Mouse (Mus musculus) heart, embryonic 16.5 days (tissue): ENCODE data around the gene Galt. TPM values are rescaled to one million over a fixed set of nuclear protein-coding genes. Genes with fewer than 3 reads are reported as not detected.
A peak's percentile ranks its signal among the peaks of the same experiment; 100 is the strongest.

ENCODE experiments used
- ATAC-seq: fragments of 200-750 bp; cut with Nextera tagmentation; replicated peaks from 2 replicates; pipeline ENCODE4 v1.8.0; 2017; ENCODE audit warnings: moderate number of reproducible peaks; ENCODE audit not compliant: insufficient read depth, low FRiP score; ENCODE audit errors: extremely low read depth
- H3K27ac ChIP-seq: fragments of 300-500 bp; sonication (generic); 2 replicates; pipeline ENCODE4 v1.5.1; 2014; ENCODE audit warnings: mild to moderate bottlenecking, low read length, control low read depth, moderate library complexity
- H3K27me3 ChIP-seq: fragments of 300-500 bp; sonication (generic); 2 replicates; pipeline ENCODE4 v1.6.1; 2014; ENCODE audit warnings: low read length, mixed read lengths; ENCODE audit not compliant: control insufficient read depth, insufficient read depth
- H3K36me3 ChIP-seq: fragments of 300-500 bp; sonication (generic); 2 replicates; pipeline ENCODE4 v1.6.1; 2014; ENCODE audit not compliant: control insufficient read depth, insufficient read depth
- H3K4me1 ChIP-seq: fragments of 300-500 bp; sonication (generic); 2 replicates; pipeline ENCODE4 v1.6.1; 2014; ENCODE audit warnings: low read length, mixed read lengths; ENCODE audit not compliant: control insufficient read depth, insufficient read depth
- H3K4me2 ChIP-seq: fragments of 300-500 bp; sonication (generic); 2 replicates; pipeline ENCODE4 v1.6.1; 2014; ENCODE audit warnings: low read depth, mild to moderate bottlenecking, control low read depth, low read length
- H3K4me3 ChIP-seq: fragments of 300-500 bp; sonication (generic); 2 replicates; pipeline ENCODE4 v1.5.1; 2014; ENCODE audit warnings: mild to moderate bottlenecking, control low read depth, low read length
- H3K9ac ChIP-seq: fragments of 300-500 bp; sonication (generic); 2 replicates; pipeline ENCODE4 v1.6.1; 2014; ENCODE audit warnings: low read length, control low read depth
- H3K9me3 ChIP-seq: fragments of 300-500 bp; sonication (generic); replicated peaks from 2 replicates; pipeline ENCODE4 v1.6.1; 2016; ENCODE audit warnings: low read length; ENCODE audit not compliant: control insufficient read depth
- WGBS: fragments of 180-500 bp; shearing (Covaris S2); extraction: QIAGEN DNeasy Blood & Tissue Kit; methylation state at CpG from one replicate; pipeline ENCODE4 v1.1.7; 2014; 5-methylcytosine and 5-hydroxymethylcytosine counted together
- polyA plus RNA-seq: library from polyadenylated mRNA; unstranded; fragments of >200 nt; fragmentation: Nextera tagmentation; extraction: Ambion mirVana; gene quantifications from 2 replicates; pipeline ENCODE4 v1.2.1, GENCODE M21; 2015

Galt gene
- polyA plus RNA-seq, 1 experiment from 2014 or later = 60.6 TPM

DNA sequence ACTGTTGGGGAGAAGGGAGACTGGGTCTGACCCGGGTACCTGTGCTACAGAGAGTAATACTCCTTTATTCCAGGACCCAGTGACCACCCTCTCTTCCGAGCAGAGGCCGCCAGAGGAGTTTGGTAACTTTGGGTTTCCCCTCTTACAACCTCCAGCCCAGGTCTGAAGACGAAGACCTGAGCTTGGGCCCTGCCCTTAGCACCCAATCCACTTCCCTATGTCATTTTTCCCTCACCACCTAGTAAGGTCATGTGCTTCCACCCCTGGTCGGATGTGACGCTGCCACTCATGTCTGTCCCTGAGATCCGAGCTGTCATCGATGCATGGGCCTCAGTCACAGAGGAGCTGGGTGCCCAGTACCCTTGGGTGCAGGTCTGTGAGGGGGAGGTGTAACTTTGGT is 1.4 kb downstream of the Galt start:
- Histone ChIP-seq H3K4me3 (peak overlapping the region; percentile 85), H3K27ac (peak overlapping the region; percentile 44; the same call in 1 of the 2 replicates), H3K4me1 (peaks cover 36% of the 10 kb centered on the region), H3K36me3 (peaks cover 11% of the 10 kb centered on the region), H3K27me3 (no peaks in the 10 kb centered on the region), H3K9ac (peak overlapping the region; percentile 87), H3K9me3 (no peaks in the 10 kb centered on the region), H3K4me2 (peak overlapping the region; percentile 80)
- WGBS = 70% methylated on average over 8 of the region's 8 CpGs
- no peak for ATAC-seq

DNA sequence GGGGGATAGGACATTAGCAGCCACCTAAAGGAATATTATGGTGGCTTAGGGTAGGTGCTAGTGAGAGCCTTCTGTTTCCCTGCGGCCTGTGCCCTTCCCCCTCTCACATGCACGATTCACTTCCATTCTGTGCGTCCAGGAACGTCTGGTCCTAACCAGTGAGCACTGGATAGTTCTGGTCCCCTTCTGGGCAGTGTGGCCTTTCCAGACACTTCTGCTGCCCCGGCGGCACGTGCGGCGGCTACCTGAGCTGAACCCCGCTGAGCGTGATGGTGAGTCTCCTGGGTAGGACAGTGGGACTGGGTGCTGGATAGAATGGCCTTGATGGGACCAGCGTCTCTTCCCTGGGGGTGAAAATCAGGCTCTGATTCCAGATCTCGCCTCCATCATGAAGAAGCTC is 2.3 kb downstream of the Galt start:
- Histone ChIP-seq H3K4me3 (no peak overlapping the region), H3K4me1 (peaks cover 45% of the 10 kb centered on the region), H3K27ac (no peak overlapping the region), H3K36me3 (peaks cover 11% of the 10 kb centered on the region), H3K4me2 (no peak overlapping the region), H3K27me3 (no peaks in the 10 kb centered on the region), H3K9me3 (no peaks in the 10 kb centered on the region), H3K9ac (no peak overlapping the region)
- 90% methylated on average over 13 of the region's 13 CpGs for WGBS
- no peak for ATAC-seq

DNA sequence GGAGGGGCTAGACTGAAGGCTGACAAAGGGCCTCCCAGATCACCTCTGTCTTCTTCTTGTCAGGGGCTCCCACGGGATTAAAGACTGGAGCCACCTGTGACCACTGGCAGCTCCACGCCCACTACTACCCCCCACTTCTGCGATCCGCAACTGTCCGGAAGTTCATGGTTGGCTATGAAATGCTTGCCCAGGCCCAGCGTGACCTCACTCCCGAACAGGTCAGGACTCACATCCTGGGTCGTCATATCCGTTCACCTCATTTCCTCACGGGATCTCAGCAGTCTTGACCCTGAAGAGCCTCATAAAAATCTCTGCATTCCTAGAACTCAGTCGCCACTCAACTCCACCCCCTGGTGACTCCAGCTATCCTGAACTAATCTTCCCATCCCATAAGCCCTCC is 3.0 kb downstream of the Galt start:
- Histone ChIP-seq H3K27me3 (no peaks in the 10 kb centered on the region), H3K36me3 (peaks cover 11% of the 10 kb centered on the region), H3K4me1 (peaks cover 50% of the 10 kb centered on the region), H3K4me2 (no peak overlapping the region), H3K9me3 (no peaks in the 10 kb centered on the region), H3K9ac (no peak overlapping the region), H3K4me3 (no peak overlapping the region), H3K27ac (peak overlapping the region; percentile 99; the same call in 1 of the 2 replicates)
- ATAC-seq = no peak
- 73% methylated on average over 11 of the region's 11 CpGs for WGBS

DNA sequence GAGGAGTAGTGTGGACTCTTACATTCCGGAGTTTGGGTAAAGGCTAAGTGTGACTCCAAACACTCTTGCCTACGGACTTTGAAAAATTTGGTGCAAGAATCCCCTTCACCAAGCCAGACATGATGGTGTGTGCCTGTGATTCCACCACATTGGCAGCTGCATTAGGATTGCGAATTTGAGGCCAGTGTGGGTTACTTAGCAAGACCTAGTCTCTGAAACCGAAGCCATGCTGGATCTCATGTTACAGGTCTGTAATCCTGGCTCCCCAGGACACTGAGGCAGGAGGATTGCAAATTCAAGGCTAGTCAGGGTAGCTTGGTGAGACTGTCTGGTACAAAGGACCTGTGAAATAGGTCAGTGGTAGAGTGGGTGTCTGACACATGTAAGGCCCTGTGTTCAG is 3.7 kb downstream of the Galt start:
- Histone ChIP-seq H3K4me3 (no peak overlapping the region), H3K27me3 (no peaks in the 10 kb centered on the region), H3K9ac (peak overlapping the region; percentile 69), H3K36me3 (peaks cover 11% of the 10 kb centered on the region), H3K9me3 (no peaks in the 10 kb centered on the region), H3K4me2 (no peak overlapping the region), H3K27ac (peak overlapping the region; percentile 99), H3K4me1 (peaks cover 50% of the 10 kb centered on the region)
- no peak for ATAC-seq
- WGBS = 90% methylated on average over 4 of the region's 4 CpGs

DNA sequence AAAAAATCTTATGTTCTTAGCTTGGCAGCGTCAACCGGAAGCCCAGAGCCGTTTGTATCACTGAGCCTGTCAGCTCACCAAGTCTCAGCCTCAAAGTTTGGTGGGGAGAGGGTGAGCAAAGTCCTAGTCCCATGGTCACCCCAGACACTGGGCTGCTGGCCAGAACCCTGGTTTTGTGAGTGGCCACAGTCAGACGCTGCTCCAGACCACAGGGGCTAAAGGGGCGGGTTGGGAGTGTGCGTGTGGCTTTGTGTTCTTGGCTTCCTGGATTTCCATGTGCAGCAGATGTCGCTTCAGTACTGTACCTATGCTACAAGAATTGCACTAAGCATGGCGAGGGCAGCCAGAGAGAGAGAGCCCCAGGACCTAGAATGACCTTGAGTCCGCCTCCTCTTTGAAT is 4.2 kb downstream of the Galt start:
- Histone ChIP-seq H3K9me3 (no peaks in the 10 kb centered on the region), H3K36me3 (peaks cover 11% of the 10 kb centered on the region), H3K4me2 (peak overlapping the region; percentile 69), H3K27ac (peak overlapping the region; percentile 99), H3K4me1 (peaks cover 48% of the 10 kb centered on the region), H3K4me3 (no peak overlapping the region), H3K9ac (peak overlapping the region; percentile 69), H3K27me3 (no peaks in the 10 kb centered on the region)
- ATAC-seq = no peak
- WGBS = 44% methylated on average over 9 of the region's 9 CpGs

DNA sequence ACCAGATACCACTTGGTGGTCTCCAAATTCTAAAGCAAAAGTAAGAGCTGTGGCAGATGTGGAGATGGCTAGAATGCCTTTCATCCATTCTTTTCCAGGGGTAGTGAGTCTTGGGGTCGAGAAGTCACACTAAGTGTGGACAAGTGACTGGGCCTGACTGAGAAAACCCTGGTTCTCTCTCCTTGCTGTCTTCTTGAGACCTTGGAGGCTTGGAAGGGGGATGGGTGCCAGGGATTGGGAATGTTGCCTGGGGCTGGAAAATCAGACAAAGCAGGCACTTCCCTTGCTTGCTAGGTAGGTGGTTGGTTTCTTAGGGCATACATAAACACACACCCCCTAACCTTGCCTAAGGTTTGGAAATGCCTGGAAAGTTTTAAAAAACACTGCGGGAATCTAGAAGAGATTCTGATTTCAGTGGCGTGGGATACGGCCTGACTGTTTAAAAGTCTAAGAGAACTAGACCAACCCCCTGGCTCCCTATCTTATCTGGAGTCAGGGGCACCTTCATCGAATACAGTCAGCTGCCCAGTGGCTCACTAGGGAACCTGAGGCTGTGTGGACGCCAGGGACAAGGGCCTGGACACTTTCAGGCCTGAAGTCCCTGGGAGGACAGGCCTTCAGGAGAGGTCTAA is 4.7 kb downstream of the Galt start:
- peak; percentile 2; the same call in 1 of the 2 replicates for ATAC-seq
- Histone ChIP-seq H3K4me1 (peaks cover 44% of the 10 kb centered on the region), H3K27me3 (no peaks in the 10 kb centered on the region), H3K9me3 (no peaks in the 10 kb centered on the region), H3K4me2 (peak overlapping the region; percentile 69), H3K36me3 (peaks cover 11% of the 10 kb centered on the region), H3K27ac (peak overlapping the region; percentile 99), H3K4me3 (peak overlapping the region; percentile 53), H3K9ac (peak overlapping the region; percentile 69)
- WGBS = 17% methylated on average over 6 of the region's 6 CpGs

DNA sequence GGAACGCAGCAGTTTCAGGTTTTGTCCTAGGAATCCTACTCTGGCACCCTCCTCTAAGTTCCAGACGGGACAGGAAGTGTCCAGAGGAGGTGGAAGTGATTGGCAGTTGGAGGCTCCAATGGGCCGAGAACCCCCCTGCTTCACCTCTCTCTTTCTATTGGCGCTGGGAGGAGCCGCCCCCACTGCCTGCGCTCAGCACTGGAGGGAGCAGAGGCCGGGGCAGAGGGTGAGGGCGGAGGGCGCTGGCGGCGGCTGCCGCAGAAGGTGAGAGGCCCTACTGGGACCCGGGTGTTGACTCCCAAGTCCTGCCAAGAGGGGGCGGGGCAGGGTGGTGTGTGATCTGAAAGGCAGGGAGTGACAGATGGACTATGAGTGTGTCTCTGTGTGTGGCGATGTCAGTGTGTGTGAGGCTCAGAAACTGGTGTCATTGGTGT is 5.3 kb downstream of the Galt start:
- peak overlapping the region; percentile 99 for H3K27ac ChIP-seq
- H3K27me3 ChIP-seq = no peaks in the 10 kb centered on the region
- H3K4me1 ChIP-seq = peaks cover 43% of the 10 kb centered on the region
- H3K4me2 ChIP-seq = peak overlapping the region; percentile 69
- ATAC-seq = peak; percentile 90
- no peaks in the 10 kb centered on the region for H3K9me3 ChIP-seq
- peak overlapping the region; percentile 69 for H3K9ac ChIP-seq
- H3K4me3 ChIP-seq = peak overlapping the region; percentile 53
- H3K36me3 ChIP-seq = peaks cover 11% of the 10 kb centered on the region
- under 1% methylated on average over 15 of the region's 15 CpGs for WGBS

DNA sequence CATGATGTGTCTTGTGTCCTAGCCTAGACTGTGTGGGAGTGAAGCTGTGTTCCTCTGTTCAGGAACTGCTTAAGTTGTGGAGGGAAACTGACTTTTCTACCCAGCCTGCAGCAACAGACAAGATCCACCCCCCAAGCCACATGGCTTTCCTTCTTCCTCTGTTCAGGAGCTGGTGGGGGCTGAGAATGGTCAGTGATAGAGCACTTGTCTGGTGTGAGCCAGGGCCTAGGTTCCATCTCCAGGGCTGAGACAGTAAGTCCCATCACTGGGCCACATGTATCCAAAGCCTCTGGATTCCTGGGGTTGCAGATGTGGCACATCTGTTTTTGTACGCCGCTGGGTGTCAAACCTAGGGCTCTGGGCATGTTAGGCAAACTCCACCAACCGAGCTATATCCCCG is 5.9 kb downstream of the Galt start:
- ATAC-seq = peak; percentile 8; the same call in 1 of the 2 replicates
- no peaks in the 10 kb centered on the region for H3K27me3 ChIP-seq
- H3K4me3 ChIP-seq = peak overlapping the region; percentile 53
- peaks cover 11% of the 10 kb centered on the region for H3K36me3 ChIP-seq
- peaks cover 43% of the 10 kb centered on the region for H3K4me1 ChIP-seq
- 56% methylated on average over 4 of the region's 4 CpGs for WGBS
- peak overlapping the region; percentile 69 for H3K9ac ChIP-seq
- peak overlapping the region; percentile 69 for H3K4me2 ChIP-seq
- peak overlapping the region; percentile 99 for H3K27ac ChIP-seq
- no peaks in the 10 kb centered on the region for H3K9me3 ChIP-seq

DNA sequence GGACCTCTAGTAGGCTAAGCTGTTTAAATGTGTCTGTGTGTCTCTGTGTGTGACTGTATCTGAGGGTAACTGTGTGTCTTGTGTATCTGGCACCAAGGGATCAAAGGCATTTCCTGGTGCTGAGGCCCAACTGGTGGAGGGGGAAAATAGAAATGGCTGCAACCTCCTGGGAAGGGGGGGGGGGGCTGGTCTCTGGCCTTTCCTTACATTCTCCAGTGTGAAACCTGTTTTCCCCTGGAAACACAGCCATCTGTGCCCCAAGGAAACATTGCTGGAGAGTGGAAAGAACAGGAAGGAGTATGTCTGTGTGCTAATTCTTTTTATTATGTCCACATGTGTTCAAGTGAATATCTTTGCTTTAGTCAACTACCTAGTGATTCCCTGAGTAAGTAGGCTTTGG is 6.7 kb downstream of the Galt start:
- Histone ChIP-seq H3K27ac (peak overlapping the region; percentile 99), H3K9me3 (no peaks in the 10 kb centered on the region), H3K4me3 (peak overlapping the region; percentile 53), H3K4me2 (peak overlapping the region; percentile 69), H3K36me3 (peaks cover 11% of the 10 kb centered on the region), H3K9ac (peak overlapping the region; percentile 69), H3K27me3 (no peaks in the 10 kb centered on the region), H3K4me1 (peaks cover 37% of the 10 kb centered on the region)
- ATAC-seq = no peak
